ENCODE assay signal across 8 mouse cellular contexts in genomic region chr13:51792729-51793424, GRCm38 (mm10). TPM values are rescaled to one million over a fixed set of nuclear protein-coding genes. Genes with fewer than 3 reads are reported as not detected.
A peak's percentile ranks its signal among the peaks of the same experiment; 100 is the strongest.
DNase-seq lines count a peak whose midpoint lies in the region; ATAC-seq and TF ChIP-seq lines count a peak whose summit lies in the region.

No protein-coding gene starts in this region.

- WGBS in forebrain, embryonic 13.5 days, result under 1% methylated on average over 42 of the region's 43 CpGs
- 2% methylated on average over 43 of the region's 43 CpGs for WGBS in hindbrain, embryonic 10.5 days
- WGBS in limb, embryonic 14.5 days, result 2% methylated on average over 33 of the region's 43 CpGs
- WGBS in midbrain, embryonic 13.5 days, result 1% methylated on average over 43 of the region's 43 CpGs
- 2% methylated on average over 43 of the region's 43 CpGs for WGBS in stomach, embryonic 14.5 days

- DNase-seq in brain, adult 2 months (ENCODE audit: low read depth, low spot score), result peak; percentile 74
- peak; percentile 52 for DNase-seq in hindbrain, embryonic 10.5 days (ENCODE audit: low spot score)
- DNase-seq in limb, embryonic 14.5 days (ENCODE audit: low spot score), result no peak

- ATAC-seq in erythroblast, adult 5-6 weeks (replicated peaks; ENCODE audit: low FRiP score, poor library complexity, severe bottlenecking), result no peak
- ATAC-seq in forebrain, embryonic 13.5 days, result peak; percentile 61
- peak; percentile 31 for ATAC-seq in limb, embryonic 14.5 days (ENCODE audit: low FRiP score, low read depth)
- ATAC-seq in midbrain, embryonic 13.5 days, result peak; percentile 70
- ATAC-seq in stomach, embryonic 14.5 days (ENCODE audit: insufficient number of reproducible peaks, insufficient read depth, low FRiP score, low read depth), result peak; percentile 59

- peak overlapping the region; percentile 86 for H3K9ac ChIP-seq in forebrain, embryonic 13.5 days
- H3K9ac ChIP-seq in limb, embryonic 14.5 days (ENCODE audit: low read depth, low read length, severe bottlenecking), result peak overlapping the region; percentile 73
- H3K9ac ChIP-seq in midbrain, embryonic 13.5 days (replicated peaks), result peak overlapping the region; percentile 89
- peak overlapping the region; percentile 54 for H3K9ac ChIP-seq in stomach, embryonic 14.5 days (replicated peaks; ENCODE audit: low read depth, low read length)

- peak overlapping the region; percentile 79 for H3K4me3 ChIP-seq in erythroblast, embryonic 14.5 days (replicated peaks)
- H3K4me3 ChIP-seq in forebrain, embryonic 13.5 days, result peak overlapping the region; percentile 88
- peak overlapping the region; percentile 87 for H3K4me3 ChIP-seq in hindbrain, embryonic 10.5 days
- H3K4me3 ChIP-seq in limb, embryonic 14.5 days (replicated peaks; ENCODE audit: low read length), result peak overlapping the region; percentile 82
- H3K4me3 ChIP-seq in midbrain, embryonic 13.5 days (replicated peaks), result peak overlapping the region; percentile 79
- H3K4me3 ChIP-seq in stomach, embryonic 14.5 days (ENCODE audit: low read depth, low read length), result peak overlapping the region; percentile 77

- H3K27ac ChIP-seq in forebrain, embryonic 13.5 days, result peak overlapping the region; percentile 48
- peak overlapping the region; percentile 89 for H3K27ac ChIP-seq in hindbrain, embryonic 10.5 days
- H3K27ac ChIP-seq in limb, embryonic 14.5 days (replicated peaks; ENCODE audit: low read depth, low read length), result no peak overlapping the region
- peak overlapping the region; percentile 58; the same call in 1 of the 2 replicates for H3K27ac ChIP-seq in midbrain, embryonic 13.5 days
- H3K27ac ChIP-seq in stomach, embryonic 14.5 days (ENCODE audit: low read length), result no peak overlapping the region

- no peaks in the 10 kb centered on the region for H3K36me3 ChIP-seq in erythroblast, embryonic 14.5 days (ENCODE audit: control insufficient read depth)
- no peaks in the 10 kb centered on the region for H3K36me3 ChIP-seq in forebrain, embryonic 13.5 days (ENCODE audit: poor library complexity, severe bottlenecking)
- no peaks in the 10 kb centered on the region for H3K36me3 ChIP-seq in hindbrain, embryonic 10.5 days
- H3K36me3 ChIP-seq in limb, embryonic 14.5 days (ENCODE audit: control insufficient read depth, insufficient read depth, low read length), result no peaks in the 10 kb centered on the region
- H3K36me3 ChIP-seq in midbrain, embryonic 13.5 days, result no peaks in the 10 kb centered on the region
- H3K36me3 ChIP-seq in stomach, embryonic 14.5 days (ENCODE audit: control insufficient read depth, insufficient read depth, low read length), result no peaks in the 10 kb centered on the region

- H3K4me2 ChIP-seq in forebrain, embryonic 13.5 days, result peak overlapping the region; percentile 95
- peak overlapping the region; percentile 98 for H3K4me2 ChIP-seq in limb, embryonic 14.5 days (replicated peaks; ENCODE audit: low read depth, low read length, severe bottlenecking)
- H3K4me2 ChIP-seq in midbrain, embryonic 13.5 days (replicated peaks), result peak overlapping the region; percentile 98
- H3K4me2 ChIP-seq in stomach, embryonic 14.5 days (replicated peaks; ENCODE audit: low read depth, low read length), result peak overlapping the region; percentile 92

- no peaks in the 10 kb centered on the region for H3K9me3 ChIP-seq in erythroblast, embryonic 14.5 days (ENCODE audit: control insufficient read depth, low read length)
- no peaks in the 10 kb centered on the region for H3K9me3 ChIP-seq in forebrain, embryonic 13.5 days (replicated peaks)
- no peaks in the 10 kb centered on the region for H3K9me3 ChIP-seq in hindbrain, embryonic 10.5 days
- no peaks in the 10 kb centered on the region for H3K9me3 ChIP-seq in limb, embryonic 14.5 days (ENCODE audit: control insufficient read depth, low read length)
- no peaks in the 10 kb centered on the region for H3K9me3 ChIP-seq in midbrain, embryonic 13.5 days
- no peaks in the 10 kb centered on the region for H3K9me3 ChIP-seq in stomach, embryonic 14.5 days (ENCODE audit: control insufficient read depth, low read depth, low read length)

- no peak for TF ChIP-seq POLR2A in limb, embryonic 14.5 days (IDR thresholded peaks at IDR 0.05; ENCODE audit: borderline replicate concordance, extremely low read depth, insufficient read depth, insufficient read length)

- peaks cover 4% of the 10 kb centered on the region; the same call in 1 of the 2 replicates for H3K27me3 ChIP-seq in erythroblast, embryonic 14.5 days (ENCODE audit: control insufficient read depth)
- H3K27me3 ChIP-seq in forebrain, embryonic 13.5 days, result peaks cover 12% of the 10 kb centered on the region; the same call in 1 of the 2 replicates
- H3K27me3 ChIP-seq in hindbrain, embryonic 10.5 days (ENCODE audit: insufficient read depth, poor library complexity, severe bottlenecking), result peaks cover 47% of the 10 kb centered on the region
- 0 out of 2 replicates have a peak, but pooled peaks cover 5% of the 10 kb centered on the region for H3K27me3 ChIP-seq in limb, embryonic 14.5 days (ENCODE audit: control insufficient read depth, insufficient read depth, low read length)
- peaks cover 26% of the 10 kb centered on the region for H3K27me3 ChIP-seq in midbrain, embryonic 13.5 days
- peaks cover 5% of the 10 kb centered on the region; the same call in 1 of the 2 replicates for H3K27me3 ChIP-seq in stomach, embryonic 14.5 days (ENCODE audit: control insufficient read depth, insufficient read depth, low read length)

- H3K4me1 ChIP-seq in erythroblast, embryonic 14.5 days (ENCODE audit: control insufficient read depth), result peaks cover 31% of the 10 kb centered on the region
- H3K4me1 ChIP-seq in forebrain, embryonic 13.5 days, result peaks cover 38% of the 10 kb centered on the region
- peaks cover 26% of the 10 kb centered on the region for H3K4me1 ChIP-seq in hindbrain, embryonic 10.5 days (replicated peaks)
- H3K4me1 ChIP-seq in limb, embryonic 14.5 days (ENCODE audit: control insufficient read depth, insufficient read depth, low read length), result peaks cover 10% of the 10 kb centered on the region
- peaks cover 17% of the 10 kb centered on the region for H3K4me1 ChIP-seq in midbrain, embryonic 13.5 days (replicated peaks)
- H3K4me1 ChIP-seq in stomach, embryonic 14.5 days (ENCODE audit: control insufficient read depth, insufficient read depth, low read length), result 0 out of 2 replicates have a peak, but pooled peaks cover 3% of the 10 kb centered on the region

RNA-seq across cellular contexts. Expression of gene Sema4d, which starts 0.7 kb away (rescaled TPM):
- 0.56 and 0.76 TPM in 2 replicates for polyA plus RNA-seq in erythroblast, embryonic 14.5 days (2012)
- total RNA-seq in erythroblast, adult 5-6 weeks (2015; ENCODE audit: low replicate concordance), result 14.8 and 18.8 TPM in 2 replicates
- 6.5 and 7.1 TPM in 2 replicates for total RNA-seq in erythroblast, adult 5-6 weeks (2017; ENCODE audit: low replicate concordance)
- polyA plus RNA-seq in forebrain, embryonic 13.5 days (2015; fragmentation: Nextera tagmentation; extraction: Ambion mirVana), result 10.8 TPM in 2 replicates
- 5.9 and 7.5 TPM in 2 replicates for polyA plus RNA-seq in hindbrain, embryonic 10.5 days (2016; fragmentation: Nextera tagmentation; extraction: Ambion mirVana)
- 8.5 and 9.6 TPM in 2 replicates for polyA plus RNA-seq in limb, embryonic 14.5 days (2012; rRNA removed)
- polyA plus RNA-seq in limb, embryonic 14.5 days (2014; fragmentation: Nextera tagmentation; extraction: Ambion mirVana), result 6.8 and 8.0 TPM in 2 replicates
- 7.1 and 7.8 TPM in 2 replicates for polyA plus RNA-seq in midbrain, embryonic 13.5 days (2015; fragmentation: Nextera tagmentation; extraction: Ambion mirVana)
- 9.0 and 10.2 TPM in 2 replicates for polyA plus RNA-seq in stomach, embryonic 14.5 days (2014; fragmentation: Nextera tagmentation; extraction: Ambion mirVana)

RNA-seq across cellular contexts. Expression of gene Gadd45g, which starts 53.6 kb away (rescaled TPM):
- polyA plus RNA-seq in erythroblast, embryonic 14.5 days (2012), result 9.6 and 11.5 TPM in 2 replicates
- not detected in 2 replicates for total RNA-seq in erythroblast, adult 5-6 weeks (2015; ENCODE audit: low replicate concordance)
- 1.2 and 4.2 TPM in 2 replicates for total RNA-seq in erythroblast, adult 5-6 weeks (2017; ENCODE audit: low replicate concordance)
- polyA plus RNA-seq in forebrain, embryonic 13.5 days (2015; fragmentation: Nextera tagmentation; extraction: Ambion mirVana), result 235 and 252 TPM in 2 replicates
- polyA plus RNA-seq in hindbrain, embryonic 10.5 days (2016; fragmentation: Nextera tagmentation; extraction: Ambion mirVana), result 184 and 214 TPM in 2 replicates
- 50.0 and 51.5 TPM in 2 replicates for polyA plus RNA-seq in limb, embryonic 14.5 days (2012; rRNA removed)
- polyA plus RNA-seq in limb, embryonic 14.5 days (2014; fragmentation: Nextera tagmentation; extraction: Ambion mirVana), result 38.1 and 43.2 TPM in 2 replicates
- 203 and 222 TPM in 2 replicates for polyA plus RNA-seq in midbrain, embryonic 13.5 days (2015; fragmentation: Nextera tagmentation; extraction: Ambion mirVana)
- polyA plus RNA-seq in stomach, embryonic 14.5 days (2014; fragmentation: Nextera tagmentation; extraction: Ambion mirVana), result 22.9 and 26.4 TPM in 2 replicates

Comparison
In these comparisons a context has a peak if more than half of its experiments do, and no peak if none do; other contexts are left out.
1. H3K27ac ChIP-seq: peak in forebrain, embryonic 13.5 days (single experiment), hindbrain, embryonic 10.5 days (single experiment) and midbrain, embryonic 13.5 days (single experiment); none in limb, embryonic 14.5 days (single experiment) and stomach, embryonic 14.5 days (single experiment).
2. Peak in every context shown above with its lines, with median percentiles within 50 percentile points of each other: H3K4me3 ChIP-seq, H3K4me2 ChIP-seq and H3K9ac ChIP-seq.